Mouse (Mus musculus) intestine, postnatal 0 days (tissue): Measurements from ENCODE around the gene Slc6a9. TPM values are rescaled to one million over a fixed set of nuclear protein-coding genes. Genes with fewer than 3 reads are reported as not detected.

Experiments
- ATAC-seq: fragments of 200-750 bp; cut with Nextera tagmentation; 2 replicates; pipeline ENCODE4 v1.8.0; 2017; ENCODE audit warnings: mild to moderate bottlenecking, moderate TSS enrichment, moderate library complexity
- H3K27ac ChIP-seq: fragments of 300-500 bp; sonication (generic); 2 replicates; pipeline ENCODE4 v1.5.1; 2014; ENCODE audit warnings: mild to moderate bottlenecking, low read depth, low read length, moderate library complexity
- H3K27me3 ChIP-seq: fragments of 300-500 bp; sonication (generic); replicated peaks from 2 replicates; pipeline ENCODE4 v1.6.1; 2014; ENCODE audit warnings: low read length, mixed read lengths; ENCODE audit not compliant: control insufficient read depth, insufficient read depth
- H3K36me3 ChIP-seq: fragments of 300-500 bp; sonication (generic); 2 replicates; pipeline ENCODE4 v1.6.1; 2014; ENCODE audit warnings: mild to moderate bottlenecking, moderate library complexity; ENCODE audit not compliant: control insufficient read depth, insufficient read depth
- H3K4me1 ChIP-seq: fragments of 300-500 bp; sonication (generic); replicated peaks from 2 replicates; pipeline ENCODE4 v1.6.1; 2014; ENCODE audit warnings: antibody characterized with exemption, low read length, mixed read lengths; ENCODE audit not compliant: control insufficient read depth, insufficient read depth
- H3K4me2 ChIP-seq: fragments of 300-500 bp; sonication (generic); replicated peaks from 2 replicates; pipeline ENCODE4 v1.6.1; 2014; ENCODE audit warnings: low read depth, mild to moderate bottlenecking, moderate library complexity
- H3K4me3 ChIP-seq: fragments of 300-500 bp; sonication (generic); 2 replicates; pipeline ENCODE4 v1.5.1; 2014; ENCODE audit warnings: low read depth, low read length
- H3K9ac ChIP-seq: fragments of 300-500 bp; sonication (generic); 2 replicates; pipeline ENCODE4 v1.6.1; 2014; ENCODE audit warnings: mild to moderate bottlenecking, low read depth, low read length
- H3K9me3 ChIP-seq: fragments of 300-500 bp; sonication (generic); 2 replicates; pipeline ENCODE4 v1.6.1; 2016; ENCODE audit warnings: mixed run types; ENCODE audit not compliant: control insufficient read depth
- CTCF ChIP-seq: sonication (generic); IDR thresholded peaks from 2 replicates; pipeline ENCODE4 v1.5.1; 2016; ENCODE audit warnings: low read depth, mild to moderate bottlenecking, control low read depth, antibody characterized with exemption, moderate library complexity
- WGBS: fragments of 180-500 bp; shearing (Covaris S2); extraction: QIAGEN DNeasy Blood & Tissue Kit; methylation state at CpG from one replicate; pipeline ENCODE4 v1.1.7; 2014; 5-methylcytosine and 5-hydroxymethylcytosine counted together
- polyA plus RNA-seq: library from polyadenylated mRNA; unstranded; fragments of >200 nt; fragmentation: Nextera tagmentation; extraction: Ambion mirVana; gene quantifications from 2 replicates; pipeline ENCODE4 v1.2.1, GENCODE M21; 2015

Gene Slc6a9
- polyA plus RNA-seq, 1 experiment from 2014 or later, result 4.9 TPM

DNA sequence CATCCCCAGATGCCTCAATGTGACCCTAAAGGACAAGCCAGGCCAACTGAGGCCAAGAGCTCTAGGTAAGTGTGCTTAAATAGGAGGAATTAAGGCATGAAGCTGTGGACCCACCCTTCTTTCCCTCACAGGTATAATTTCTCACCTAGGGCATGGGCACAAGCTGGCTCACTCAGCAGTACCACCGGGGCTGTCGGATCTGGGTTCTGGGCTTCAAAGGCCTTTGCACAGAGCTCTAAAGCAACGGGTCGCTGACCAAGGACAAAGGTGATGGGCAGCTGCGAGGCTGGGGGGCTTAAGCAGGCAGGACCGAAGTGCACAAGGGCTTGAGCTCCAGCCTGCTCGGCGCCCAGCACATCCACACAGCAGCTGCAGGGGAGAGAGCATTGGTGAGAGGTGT lies 56.4 kb downstream of the Slc6a9 start:
- no peak for TF ChIP-seq CTCF
- no peaks in the 10 kb centered on the region for H3K9me3 ChIP-seq
- no peak overlapping the region for H3K4me3 ChIP-seq
- H3K4me2 ChIP-seq, result no peak overlapping the region; the same call in 1 of the 2 replicates
- 91% methylated on average over 8 of the region's 8 CpGs for WGBS
- H3K27me3 ChIP-seq, result no peaks in the 10 kb centered on the region
- H3K36me3 ChIP-seq, result peaks cover 8% of the 10 kb centered on the region; the same call in 1 of the 2 replicates
- no peak overlapping the region for H3K27ac ChIP-seq
- no peak overlapping the region for H3K9ac ChIP-seq
- no peak for ATAC-seq
- H3K4me1 ChIP-seq, result 0 out of 2 replicates have a peak, but pooled peaks cover 6% of the 10 kb centered on the region

DNA sequence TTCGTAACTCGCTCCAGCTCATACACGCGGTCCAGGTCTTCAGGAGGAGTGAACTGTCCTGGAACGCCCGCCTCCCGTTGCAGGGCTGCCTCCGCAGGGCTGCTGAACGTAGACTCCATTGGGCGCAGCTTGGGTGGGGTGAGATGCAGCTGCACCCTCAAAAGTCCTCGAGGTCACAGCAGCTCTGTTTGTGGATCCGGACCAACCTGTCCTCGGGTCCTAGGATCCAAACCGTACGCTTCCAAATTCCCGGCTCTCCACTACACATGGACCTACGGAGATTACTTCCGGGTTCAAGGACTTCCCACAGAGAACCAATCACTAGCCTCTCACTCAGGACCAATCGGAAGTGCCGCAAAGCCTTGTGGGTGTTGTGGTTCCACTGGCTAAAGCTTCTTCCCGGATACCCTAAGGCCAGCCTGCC lies 57.4 kb downstream of the Slc6a9 start, which contains the start of gene Dph2:
TSS of gene Dph2 (minus strand) at position 295 of the 424 bp plus-strand sequence.
- Histone ChIP-seq H3K27me3 (no peaks in the 10 kb centered on the region), H3K4me3 (peak within 1 kb of the TSS; percentile 79), H3K27ac (no peak within 1 kb of the TSS), H3K4me1 (0 out of 2 replicates have a peak, but pooled peaks cover 2% of the 10 kb centered on the region), H3K36me3 (peaks cover 8% of the 10 kb centered on the region; the same call in 1 of the 2 replicates), H3K9me3 (no peaks in the 10 kb centered on the region), H3K4me2 (peak within 1 kb of the TSS; percentile 95), H3K9ac (peak within 1 kb of the TSS; percentile 26; the same call in 1 of the 2 replicates)
- TF ChIP-seq CTCF, result no peak
- peak; percentile 83 for ATAC-seq
- WGBS, result under 1% methylated on average over 21 of the region's 21 CpGs

DNA sequence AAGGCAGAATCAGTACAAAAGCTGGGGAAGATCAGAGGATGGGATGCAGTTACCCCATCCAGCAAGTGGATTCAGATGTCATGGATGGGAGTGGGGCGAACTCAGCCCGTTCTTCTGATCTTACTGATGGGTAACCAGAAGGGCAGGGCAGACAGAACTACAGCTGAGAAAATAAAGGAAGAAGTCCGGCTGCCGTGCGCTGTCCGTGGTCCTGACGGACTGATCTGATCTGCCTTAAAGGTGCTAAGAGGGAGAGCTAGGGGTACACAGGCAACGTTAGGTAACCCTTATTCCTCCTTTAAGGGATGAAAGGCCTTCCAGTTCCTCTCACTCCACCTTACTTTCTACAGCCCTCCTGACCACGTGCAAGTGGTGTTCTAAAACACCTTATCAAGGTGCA lies 59.1 kb downstream of the Slc6a9 start:
- Histone ChIP-seq H3K4me1 (0 out of 2 replicates have a peak, but pooled peaks cover 2% of the 10 kb centered on the region), H3K9me3 (no peaks in the 10 kb centered on the region), H3K4me2 (no peak overlapping the region), H3K27ac (no peak overlapping the region), H3K4me3 (no peak overlapping the region), H3K27me3 (no peaks in the 10 kb centered on the region), H3K9ac (no peak overlapping the region), H3K36me3 (peaks cover 12% of the 10 kb centered on the region; the same call in 1 of the 2 replicates)
- no peak for ATAC-seq
- TF ChIP-seq CTCF, result no peak
- WGBS, result 16% methylated on average over 9 of the region's 9 CpGs

DNA sequence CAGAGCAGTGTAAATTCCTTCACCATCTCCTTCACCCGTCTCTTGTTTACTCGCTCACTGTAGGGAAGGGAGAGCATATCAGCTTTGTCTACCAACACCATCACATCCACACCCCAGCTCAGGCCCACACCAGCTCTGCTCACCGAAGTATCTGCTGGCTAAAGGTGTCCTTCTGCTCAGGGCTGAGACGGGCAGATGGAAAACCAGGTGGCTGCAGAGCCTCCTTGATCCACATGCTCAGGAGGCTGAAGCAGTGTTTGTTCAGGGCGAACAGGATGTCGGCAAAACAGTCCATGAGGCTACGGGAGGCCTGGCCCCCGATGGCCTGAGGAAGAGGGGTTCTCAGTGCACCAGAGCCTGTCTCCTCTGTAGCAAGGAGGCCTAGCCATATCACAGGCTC lies 60.3 kb downstream of the Slc6a9 start:
- Histone ChIP-seq H3K27ac (no peak overlapping the region), H3K4me1 (0 out of 2 replicates have a peak, but pooled peaks cover 2% of the 10 kb centered on the region), H3K36me3 (peaks cover 15% of the 10 kb centered on the region), H3K9me3 (no peaks in the 10 kb centered on the region), H3K9ac (no peak overlapping the region), H3K4me2 (no peak overlapping the region), H3K4me3 (no peak overlapping the region), H3K27me3 (no peaks in the 10 kb centered on the region)
- ATAC-seq, result no peak
- no peak for TF ChIP-seq CTCF
- 82% methylated on average over 7 of the region's 8 CpGs for WGBS

DNA sequence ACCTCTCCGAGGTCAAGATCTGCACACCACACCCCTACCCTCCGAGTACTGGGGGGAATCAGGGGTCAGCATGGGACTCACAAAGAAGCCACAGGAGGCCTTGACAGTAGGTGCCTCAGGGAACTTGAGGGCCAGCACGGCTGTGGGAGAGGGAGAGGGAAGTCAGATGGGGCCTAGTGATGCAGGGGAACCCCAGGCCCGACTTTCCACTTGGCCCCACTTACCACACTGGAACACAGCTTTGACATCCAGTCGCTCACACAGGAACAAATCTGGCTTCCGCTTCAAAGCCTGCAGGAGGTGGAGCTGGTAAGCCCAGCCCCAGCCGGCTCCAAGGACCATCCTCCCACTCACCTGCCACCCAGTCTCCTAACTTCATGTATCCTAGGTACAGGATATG lies 61.0 kb downstream of the Slc6a9 start:
- no peak overlapping the region for H3K27ac ChIP-seq
- no peaks in the 10 kb centered on the region for H3K27me3 ChIP-seq
- TF ChIP-seq CTCF, result no peak
- H3K9ac ChIP-seq, result no peak overlapping the region
- no peaks in the 10 kb centered on the region for H3K9me3 ChIP-seq
- ATAC-seq, result no peak
- no peak overlapping the region for H3K4me3 ChIP-seq
- peaks cover 17% of the 10 kb centered on the region for H3K36me3 ChIP-seq
- 77% methylated on average over 7 of the region's 7 CpGs for WGBS
- no peak overlapping the region for H3K4me2 ChIP-seq
- 0 out of 2 replicates have a peak, but pooled peaks cover 2% of the 10 kb centered on the region for H3K4me1 ChIP-seq

DNA sequence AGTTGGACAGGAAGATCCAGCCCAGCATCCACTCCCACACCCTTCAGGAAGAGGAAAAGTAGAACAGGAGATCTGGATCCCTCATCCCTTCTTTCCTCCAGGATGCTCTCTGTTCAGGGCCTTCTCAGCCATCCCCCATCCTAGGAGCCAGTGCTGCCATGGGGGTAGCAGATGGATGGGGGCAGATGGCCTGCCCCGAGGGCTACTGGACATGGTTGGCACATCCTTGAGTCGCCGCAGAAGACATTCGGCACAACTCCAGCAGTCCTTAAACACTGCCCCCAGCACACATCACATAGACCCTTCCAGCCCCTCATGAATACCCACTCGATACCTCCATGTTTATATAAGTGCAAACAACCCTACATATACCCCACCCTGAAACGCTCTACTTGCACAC lies 61.7 kb downstream of the Slc6a9 start:
- Histone ChIP-seq H3K27ac (no peak overlapping the region), H3K36me3 (peaks cover 24% of the 10 kb centered on the region), H3K9me3 (no peaks in the 10 kb centered on the region), H3K9ac (no peak overlapping the region), H3K27me3 (no peaks in the 10 kb centered on the region), H3K4me2 (no peak overlapping the region), H3K4me1 (0 out of 2 replicates have a peak, but pooled peaks cover 2% of the 10 kb centered on the region), H3K4me3 (no peak overlapping the region)
- no peak for TF ChIP-seq CTCF
- no peak for ATAC-seq
- 93% methylated on average over 6 of the region's 6 CpGs for WGBS
